Mouse (Mus musculus) CD4-positive, CD25-positive, alpha-beta regulatory T cell, adult 2 months (primary cell): ENCODE measurements around the gene Ibtk.

Source experiments
- DNase-seq: peaks from one replicate; pipeline ENCODE4 v3.0.0-alpha.2; 2012; ENCODE audit warnings: low read depth, low spot score

The Ibtk gene

DNA sequence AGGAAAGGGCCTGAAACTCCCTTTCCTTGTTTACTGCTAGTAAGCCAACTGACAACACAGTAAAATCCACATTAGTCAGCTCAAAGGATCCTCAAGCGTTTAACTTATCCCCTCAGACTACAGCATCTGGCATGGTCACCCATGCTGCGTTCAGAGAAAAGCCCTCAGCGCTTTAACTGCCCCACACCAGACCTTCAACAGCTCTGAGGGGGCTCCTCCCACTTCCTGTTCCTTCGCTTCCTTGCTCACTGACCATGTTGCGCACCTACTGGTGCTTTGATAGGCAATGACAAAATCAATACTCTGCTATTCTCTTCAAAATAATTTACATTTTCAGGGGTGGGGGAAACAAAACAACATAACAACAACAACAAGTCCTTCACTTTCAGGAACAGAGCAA, 47.2 kb downstream of the Ibtk start:
- no peak for DNase-seq

GRCm38 (mm10) chr9:85695606-85696005, 53.5 kb downstream of the Ibtk start:
- DNase-seq, result no peak

- no peak for DNase-seq
Measured at GRCm38 (mm10) chr9:85693231-85694116, 55.7 kb downstream of the Ibtk start.

DNA sequence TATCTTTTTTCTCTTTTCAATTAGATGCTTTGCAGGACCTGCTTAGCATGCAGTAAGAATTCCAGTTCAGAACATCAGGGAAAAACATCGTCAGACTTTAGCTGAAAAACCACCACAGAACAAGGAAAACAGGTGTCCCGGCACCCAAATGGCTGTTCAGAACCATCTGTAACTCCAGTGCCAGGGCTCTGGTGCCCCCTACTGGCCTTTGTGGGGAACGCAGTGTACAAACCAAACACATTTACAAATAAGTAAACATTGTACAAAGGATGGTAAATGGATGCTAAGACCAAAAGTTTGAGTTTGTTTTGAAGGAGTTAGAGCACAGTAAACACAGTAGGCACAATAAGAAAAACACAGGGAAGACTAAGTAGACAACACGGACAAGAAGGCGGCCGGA, 64.1 kb downstream of the Ibtk start:
- peak; percentile 52 for DNase-seq

DNA sequence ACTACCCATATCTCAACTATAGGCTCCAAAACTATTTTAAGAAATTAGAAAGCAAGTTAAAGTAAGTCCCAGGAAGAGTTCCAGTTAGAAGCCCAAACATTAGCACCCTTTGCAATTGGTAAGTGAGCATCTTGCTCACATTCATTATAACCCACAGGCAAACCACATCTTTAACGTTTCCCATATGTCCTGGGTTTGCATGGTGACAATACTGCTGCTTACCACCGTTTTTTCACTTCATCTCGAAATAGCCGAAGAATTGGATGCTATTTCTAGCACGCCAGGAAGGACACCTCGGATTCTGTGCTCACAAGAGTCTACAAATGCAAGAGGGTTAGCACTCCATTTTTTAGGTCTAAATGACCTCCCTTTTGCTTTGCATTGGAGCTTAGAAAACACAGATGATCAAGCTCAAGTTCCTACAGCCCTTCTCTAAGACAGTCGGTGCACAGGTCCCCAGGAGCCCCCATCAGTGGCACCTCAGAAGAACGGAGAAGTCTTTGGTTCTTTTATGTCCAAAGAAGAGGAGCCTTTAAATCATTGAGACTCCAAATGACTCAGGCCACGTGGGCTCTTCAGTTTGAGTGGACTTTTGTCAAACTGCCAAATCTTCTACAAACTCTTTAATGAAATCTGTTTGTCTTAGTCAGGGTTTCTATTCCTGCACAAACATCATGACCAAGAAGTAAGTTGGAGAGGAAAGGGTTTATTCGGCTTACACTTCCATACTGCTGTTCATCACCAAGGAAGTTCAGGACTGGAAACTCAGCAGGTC, 73.8 kb downstream of the Ibtk start:
- DNase-seq, result no peak

DNA sequence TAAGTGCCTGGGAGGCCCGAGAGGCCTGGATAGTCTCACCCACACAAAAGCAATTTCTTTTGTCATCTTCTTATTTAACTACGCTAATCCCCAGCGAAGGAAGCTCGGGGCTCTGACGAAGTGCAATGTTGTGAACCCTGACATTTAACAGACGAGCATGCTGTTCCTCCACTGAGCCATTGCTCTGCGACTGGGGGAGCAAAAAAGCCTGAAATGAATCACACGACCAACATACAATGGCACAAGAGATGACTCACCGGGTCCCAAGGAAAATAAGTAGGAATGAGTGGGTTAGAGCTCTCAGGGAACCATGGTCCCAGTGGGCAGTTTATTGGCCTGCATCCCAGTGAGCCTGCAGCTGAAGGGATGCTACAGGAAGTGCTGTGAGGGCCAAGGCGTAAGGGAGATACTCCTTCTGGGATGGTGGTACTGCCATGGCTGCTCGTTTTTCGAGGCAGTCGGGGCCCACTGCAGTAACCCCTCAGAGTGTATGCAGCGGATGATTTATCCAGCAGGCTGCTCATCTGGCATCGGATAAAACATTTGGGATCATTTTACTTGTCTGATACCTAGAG, 75.1 kb downstream of the Ibtk start:
- no peak for DNase-seq

GRCm38 (mm10) chr9:85671582-85672331, 77.4 kb downstream of the Ibtk start:
- DNase-seq, result no peak

DNA sequence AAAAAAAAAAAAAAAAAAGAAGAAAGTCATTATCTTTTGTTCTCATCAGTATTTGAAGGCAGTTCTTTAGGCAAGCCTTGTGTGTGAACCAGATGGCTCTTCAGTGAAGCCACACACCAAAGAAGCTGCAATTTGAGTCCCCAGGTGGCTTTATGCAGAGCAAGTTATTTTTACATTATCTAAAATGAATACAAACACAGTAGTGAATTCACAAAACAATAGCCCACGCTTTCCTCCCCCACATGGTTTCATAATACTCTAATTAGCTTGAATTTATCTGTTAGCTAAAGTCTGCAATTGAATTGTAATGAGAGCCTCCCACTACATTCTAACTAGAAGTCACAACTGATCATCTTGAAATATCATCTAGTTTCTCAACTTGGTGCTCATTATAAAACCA, 84.8 kb downstream of the Ibtk start:
- DNase-seq, result no peak

- no peak for DNase-seq
Measured at GRCm38 (mm10) chr9:85663810-85664209, 85.3 kb downstream of the Ibtk start.

DNA sequence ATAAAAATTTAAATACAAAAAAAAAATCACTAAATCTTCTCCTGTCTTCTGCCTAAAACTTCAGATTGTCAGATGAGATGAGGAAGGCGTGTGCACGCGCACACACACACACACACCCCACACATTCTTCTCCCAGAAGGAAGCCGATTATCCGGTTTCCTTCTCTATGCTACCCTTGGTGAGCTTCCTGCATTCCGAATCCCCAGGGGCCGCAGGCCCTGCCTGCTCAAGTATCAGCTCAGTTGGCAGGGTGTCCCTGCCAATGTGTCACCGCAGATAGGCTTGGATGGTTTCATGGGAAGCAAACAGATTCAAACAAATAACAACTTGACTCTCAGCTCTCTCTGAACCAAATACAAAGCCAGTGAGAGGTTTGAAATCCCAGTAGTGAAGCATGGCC, 86.0 kb downstream of the Ibtk start:
- DNase-seq, result no peak

DNA sequence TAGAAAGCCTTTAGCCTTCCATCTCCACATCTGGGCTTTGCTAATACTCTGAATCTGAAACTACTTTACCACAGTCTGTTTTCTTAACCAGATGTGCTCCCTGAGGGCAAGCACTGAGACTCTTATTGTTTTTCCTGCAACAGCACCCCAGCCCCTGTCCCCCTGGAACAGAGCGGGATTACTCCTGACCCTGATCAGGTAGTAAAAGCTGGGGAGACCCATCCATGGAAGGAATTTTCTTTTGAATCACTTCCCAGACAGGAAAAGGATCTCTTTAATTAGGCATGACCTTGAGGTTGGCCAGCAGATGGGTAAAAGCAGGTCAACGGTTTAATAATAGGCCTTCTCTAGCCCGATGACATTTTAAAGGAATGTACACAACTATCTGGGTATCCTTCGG, 95.7 kb downstream of the Ibtk start:
- DNase-seq, result no peak

DNA sequence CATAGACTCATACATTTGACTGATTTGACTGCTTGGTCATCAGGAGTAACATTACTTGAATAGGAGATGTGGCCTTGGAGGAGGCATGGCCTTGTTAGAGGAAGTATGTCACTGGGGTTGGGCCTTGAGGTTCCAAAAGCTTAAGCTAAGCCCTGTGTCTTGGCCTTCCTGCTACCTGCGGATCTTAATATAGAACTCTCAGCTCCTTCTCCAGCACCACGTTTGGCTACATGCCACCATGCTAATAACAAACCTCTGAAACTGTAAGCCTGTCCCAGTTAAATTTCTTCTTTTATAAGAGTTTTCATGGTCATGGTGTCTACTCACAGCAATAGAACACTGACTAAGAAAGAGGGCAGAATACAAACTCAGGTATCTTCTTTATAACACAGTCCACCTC, 110.9 kb downstream of the Ibtk start:
- DNase-seq, result no peak
